Mouse (Mus musculus) heart, embryonic 12.5 days (tissue): ENCODE measurements around the gene Col7a1. TPM values are rescaled to one million over a fixed set of nuclear protein-coding genes. Genes with fewer than 3 reads are reported as not detected.

Experiments used
- ATAC-seq: fragments of 200-750 bp; cut with Nextera tagmentation; 2 replicates; pipeline ENCODE4 v1.8.0; 2017; ENCODE audit warnings: moderate TSS enrichment, moderate library complexity; ENCODE audit not compliant: insufficient number of reproducible peaks, low FRiP score
- H3K27ac ChIP-seq: fragments of 300-500 bp; sonication (generic); 2 replicates; pipeline ENCODE4 v1.5.1; 2016; ENCODE audit warnings: mild to moderate bottlenecking, moderate library complexity; ENCODE audit not compliant: poor library complexity, severe bottlenecking
- H3K27me3 ChIP-seq: fragments of 300-500 bp; sonication (generic); replicated peaks from 2 replicates; pipeline ENCODE4 v1.6.1; 2016; ENCODE audit warnings: mild to moderate bottlenecking, moderate library complexity
- H3K36me3 ChIP-seq: fragments of 300-500 bp; sonication (generic); 2 replicates; pipeline ENCODE4 v1.6.1; 2016; ENCODE audit warnings: mild to moderate bottlenecking, moderate library complexity
- H3K4me1 ChIP-seq: fragments of 300-500 bp; sonication (generic); replicated peaks from 2 replicates; pipeline ENCODE4 v1.6.1; 2016; ENCODE audit warnings: mild to moderate bottlenecking
- H3K4me2 ChIP-seq: fragments of 300-500 bp; sonication (generic); 2 replicates; pipeline ENCODE4 v1.6.1; 2016; ENCODE audit warnings: mild to moderate bottlenecking, moderate library complexity
- H3K4me3 ChIP-seq: fragments of 300-500 bp; sonication (generic); 2 replicates; pipeline ENCODE4 v1.5.1; 2016; ENCODE audit warnings: mild to moderate bottlenecking
- H3K9ac ChIP-seq: fragments of 300-500 bp; sonication (generic); 2 replicates; pipeline ENCODE4 v1.6.1; 2016; ENCODE audit warnings: mild to moderate bottlenecking, moderate library complexity
- H3K9me3 ChIP-seq: fragments of 300-500 bp; sonication (generic); replicated peaks from 2 replicates; pipeline ENCODE4 v1.6.1; 2016; ENCODE audit warnings: mild to moderate bottlenecking, moderate library complexity
- WGBS: fragments of 180-500 bp; shearing (Covaris S2); methylation state at CpG from one replicate; pipeline ENCODE4 v1.1.7; 2016; 5-methylcytosine and 5-hydroxymethylcytosine counted together
- polyA plus RNA-seq: library from polyadenylated mRNA; unstranded; fragments of >200 nt; fragmentation: Nextera tagmentation; extraction: Ambion mirVana; gene quantifications from 2 replicates; pipeline ENCODE4 v1.2.1, GENCODE M21; 2016

The Col7a1 gene
- polyA plus RNA-seq, 1 experiment from 2014 or later = 1.1 TPM

GRCm38 (mm10) chr9:108985710-108986109, 32.3 kb downstream of the Col7a1 start, which contains the start of gene Ucn2:
Gene Ucn2, plus strand, starts transcription at chr9:108986010.
- no peak for ATAC-seq
- H3K36me3 ChIP-seq = no peaks in the 10 kb centered on the region
- H3K9ac ChIP-seq = no peak within 1 kb of the TSS
- no peak within 1 kb of the TSS for H3K4me2 ChIP-seq
- no peak within 1 kb of the TSS for H3K4me3 ChIP-seq
- peaks cover 30% of the 10 kb centered on the region for H3K4me1 ChIP-seq
- H3K27ac ChIP-seq = no peak within 1 kb of the TSS
- no peaks in the 10 kb centered on the region; the same call in 1 of the 2 replicates for H3K27me3 ChIP-seq
- H3K9me3 ChIP-seq = no peaks in the 10 kb centered on the region
- WGBS = 72% methylated on average over 4 of the region's 4 CpGs

- ATAC-seq = no peak
- 26% methylated on average over 15 of the region's 15 CpGs for WGBS
- Histone ChIP-seq H3K9me3 (no peaks in the 10 kb centered on the region), H3K4me1 (peaks cover 39% of the 10 kb centered on the region), H3K4me2 (peak overlapping the region; percentile 59), H3K27ac (no peak overlapping the region), H3K27me3 (no peaks in the 10 kb centered on the region; the same call in 1 of the 2 replicates), H3K4me3 (peak overlapping the region; percentile 21), H3K9ac (no peak overlapping the region), H3K36me3 (no peaks in the 10 kb centered on the region)
Measured at GRCm38 (mm10) chr9:108987704-108988350, 34.4 kb downstream of the Col7a1 start.

- H3K36me3 ChIP-seq = no peaks in the 10 kb centered on the region
- no peaks in the 10 kb centered on the region for H3K9me3 ChIP-seq
- H3K27ac ChIP-seq = no peak overlapping the region
- H3K27me3 ChIP-seq = no peaks in the 10 kb centered on the region
- H3K4me1 ChIP-seq = peaks cover 44% of the 10 kb centered on the region
- H3K9ac ChIP-seq = no peak overlapping the region
- no peak overlapping the region for H3K4me3 ChIP-seq
- WGBS = 75% methylated on average over 4 of the region's 4 CpGs
- no peak overlapping the region for H3K4me2 ChIP-seq
- ATAC-seq = no peak
Measured at GRCm38 (mm10) chr9:108989802-108990461, 36.5 kb downstream of the Col7a1 start.

GRCm38 (mm10) chr9:108990462-108990820, 37.1 kb downstream of the Col7a1 start:
- no peak overlapping the region for H3K9ac ChIP-seq
- no peaks in the 10 kb centered on the region for H3K36me3 ChIP-seq
- no peaks in the 10 kb centered on the region for H3K27me3 ChIP-seq
- H3K4me3 ChIP-seq = no peak overlapping the region
- H3K4me1 ChIP-seq = peaks cover 44% of the 10 kb centered on the region
- H3K27ac ChIP-seq = no peak overlapping the region
- 73% methylated on average over 7 of the region's 7 CpGs for WGBS
- H3K9me3 ChIP-seq = no peaks in the 10 kb centered on the region
- no peak for ATAC-seq
- H3K4me2 ChIP-seq = no peak overlapping the region

- H3K4me1 ChIP-seq = peaks cover 44% of the 10 kb centered on the region
- H3K9ac ChIP-seq = peak within 1 kb of the TSS; percentile 70
- peak within 1 kb of the TSS; percentile 83 for H3K4me2 ChIP-seq
- no peaks in the 10 kb centered on the region for H3K9me3 ChIP-seq
- peak within 1 kb of the TSS; percentile 90 for H3K27ac ChIP-seq
- H3K27me3 ChIP-seq = no peaks in the 10 kb centered on the region
- peak; percentile 94 for ATAC-seq
- H3K36me3 ChIP-seq = no peaks in the 10 kb centered on the region
- peak within 1 kb of the TSS; percentile 56 for H3K4me3 ChIP-seq
- WGBS = 2% methylated on average over 31 of the region's 31 CpGs
Measured at GRCm38 (mm10) chr9:108991428-108992084, 38.2 kb downstream of the Col7a1 start, which contains the start of gene Pfkfb4. Gene Pfkfb4, plus strand, starts transcription at chr9:108991778.

- Histone ChIP-seq H3K27me3 (no peaks in the 10 kb centered on the region), H3K4me2 (peak overlapping the region; percentile 83), H3K4me1 (peaks cover 44% of the 10 kb centered on the region), H3K36me3 (no peaks in the 10 kb centered on the region), H3K9ac (peak overlapping the region; percentile 63), H3K9me3 (no peaks in the 10 kb centered on the region), H3K4me3 (peak overlapping the region; percentile 56), H3K27ac (no peak overlapping the region)
- ATAC-seq = 0 out of 2 replicates have a peak, but pooled peaks have one; percentile 0
- WGBS = 11% methylated on average over 18 of the region's 18 CpGs
Measured at GRCm38 (mm10) chr9:108992085-108992469, 38.7 kb downstream of the Col7a1 start.

- Histone ChIP-seq H3K9ac (no peak overlapping the region), H3K4me1 (peaks cover 42% of the 10 kb centered on the region), H3K4me2 (peak overlapping the region; percentile 83), H3K9me3 (no peaks in the 10 kb centered on the region), H3K27ac (no peak overlapping the region), H3K36me3 (no peaks in the 10 kb centered on the region), H3K4me3 (peak overlapping the region; percentile 56; the same call in 1 of the 2 replicates), H3K27me3 (no peaks in the 10 kb centered on the region)
- WGBS = 49% methylated on average over 9 of the region's 9 CpGs
- no peak for ATAC-seq
Measured at GRCm38 (mm10) chr9:108992620-108993361, 39.4 kb downstream of the Col7a1 start.

- Histone ChIP-seq H3K27me3 (no peaks in the 10 kb centered on the region), H3K27ac (no peak overlapping the region), H3K9me3 (no peaks in the 10 kb centered on the region), H3K4me1 (peaks cover 15% of the 10 kb centered on the region), H3K4me3 (no peak overlapping the region), H3K36me3 (no peaks in the 10 kb centered on the region), H3K9ac (no peak overlapping the region), H3K4me2 (no peak overlapping the region)
- WGBS = 66% methylated on average over 9 of the region's 9 CpGs
- no peak for ATAC-seq
Measured at GRCm38 (mm10) chr9:108996411-108996810, 43.0 kb downstream of the Col7a1 start.

GRCm38 (mm10) chr9:108998287-108999166, 45.1 kb downstream of the Col7a1 start:
- H3K4me2 ChIP-seq = no peak overlapping the region
- no peaks in the 10 kb centered on the region for H3K27me3 ChIP-seq
- H3K4me3 ChIP-seq = no peak overlapping the region
- no peaks in the 10 kb centered on the region for H3K36me3 ChIP-seq
- 73% methylated on average over 19 of the region's 19 CpGs for WGBS
- no peak for ATAC-seq
- H3K27ac ChIP-seq = no peak overlapping the region
- peaks cover 4% of the 10 kb centered on the region; the same call in 1 of the 2 replicates for H3K4me1 ChIP-seq
- H3K9ac ChIP-seq = no peak overlapping the region
- no peaks in the 10 kb centered on the region for H3K9me3 ChIP-seq

GRCm38 (mm10) chr9:108999167-108999526, 45.8 kb downstream of the Col7a1 start:
- Histone ChIP-seq H3K27me3 (no peaks in the 10 kb centered on the region), H3K9me3 (no peaks in the 10 kb centered on the region), H3K4me2 (no peak overlapping the region), H3K27ac (no peak overlapping the region), H3K4me3 (no peak overlapping the region), H3K4me1 (peaks cover 4% of the 10 kb centered on the region; the same call in 1 of the 2 replicates), H3K36me3 (no peaks in the 10 kb centered on the region), H3K9ac (no peak overlapping the region)
- ATAC-seq = no peak
- 74% methylated on average over 4 of the region's 4 CpGs for WGBS
